ENCODE assay signal across 27 mouse cellular contexts in genomic region chr4:134230431-134230830, GRCm38 (mm10). TPM values are rescaled to one million over a fixed set of nuclear protein-coding genes. Genes with fewer than 3 reads are reported as not detected.
"Had no signal": no experiment of that assay in that cellular context is flagged by ENCODE, and none has a peak within 500 bp of the region (broad histone marks: within the 10 kb centered on the region; RNA-seq: fewer than 3 reads in every experiment).

No protein-coding gene starts in this region.

- H3K4me1 ChIP-seq: hindbrain, embryonic 13.5 days; limb, embryonic 13.5 days; liver, embryonic 12.5 days; liver, embryonic 15.5 days; lung, embryonic 15.5 days had no signal

- H3K9ac ChIP-seq: hindbrain, embryonic 13.5 days; kidney, embryonic 15.5 days; limb, embryonic 13.5 days; liver, embryonic 12.5 days; liver, embryonic 15.5 days; lung, embryonic 15.5 days had no signal

- H3K36me3 ChIP-seq: hindbrain, embryonic 13.5 days; kidney, embryonic 15.5 days; limb, embryonic 10.5 days; limb, embryonic 13.5 days; liver, embryonic 12.5 days; liver, embryonic 15.5 days had no signal

- H3K4me3 ChIP-seq: hindbrain, embryonic 13.5 days; kidney, embryonic 15.5 days; limb, embryonic 10.5 days; limb, embryonic 13.5 days; liver, embryonic 12.5 days; liver, embryonic 15.5 days; lung, embryonic 15.5 days had no signal

- H3K4me2 ChIP-seq: hindbrain, embryonic 13.5 days; kidney, embryonic 15.5 days; limb, embryonic 13.5 days; liver, embryonic 12.5 days; liver, embryonic 15.5 days; lung, embryonic 15.5 days; midbrain, embryonic 11.5 days had no signal

- ATAC-seq: hindbrain, embryonic 16.5 days; liver, embryonic 12.5 days had no signal

- H3K27me3 ChIP-seq: hindbrain, embryonic 13.5 days; kidney, embryonic 15.5 days; lung, embryonic 15.5 days had no signal

- H3K27ac ChIP-seq: hindbrain, embryonic 13.5 days; kidney, embryonic 15.5 days; limb, embryonic 10.5 days; limb, embryonic 13.5 days; liver, embryonic 12.5 days; liver, embryonic 15.5 days; lung, embryonic 15.5 days had no signal

- DNase-seq: layer of hippocampus, postnatal 36 days; liver; lung, adult 18-20 months; lung, postnatal 10 days; lung, postnatal 36 days; midbrain, embryonic 14.5 days; right cerebral cortex, adult 18-20 months; right cerebral cortex, postnatal 14 days; right cerebral cortex, postnatal 4 days; spleen, adult 18-20 months; thymus, postnatal 25 days had no signal

- H3K9me3 ChIP-seq: hindbrain, embryonic 13.5 days; kidney, embryonic 15.5 days; limb, embryonic 10.5 days; limb, embryonic 13.5 days; liver, embryonic 12.5 days; liver, embryonic 15.5 days; lung, embryonic 15.5 days had no signal

RNA-seq across cellular contexts. Expression of gene Catsper4, which starts 3.2 kb away (rescaled TPM):
- total RNA-seq: layer of hippocampus, postnatal 36 days; left cerebral cortex, postnatal 25 days; megakaryocyte-erythroid progenitor cell, adult 5-6 weeks; midbrain, postnatal 0 days had no signal
- polyA plus RNA-seq: hindbrain, embryonic 13.5 days; hindbrain, embryonic 16.5 days; limb, embryonic 10.5 days; liver, embryonic 12.5 days; liver, embryonic 15.5 days; midbrain, embryonic 11.5 days; midbrain, embryonic 14.5 days; neural tube, embryonic 11.5 days; neural tube, embryonic 14.5 days had no signal

RNA-seq across cellular contexts. Expression of gene Cnksr1, which starts 7.8 kb away (rescaled TPM):
- total RNA-seq: megakaryocyte-erythroid progenitor cell, adult 5-6 weeks had no signal
- polyA plus RNA-seq: midbrain, embryonic 14.5 days had no signal

RNA-seq across cellular contexts. Expression of gene E130218I03Rik, which starts 13.0 kb away (rescaled TPM):
- total RNA-seq: layer of hippocampus, adult 8-10 months; layer of hippocampus, postnatal 10 days; layer of hippocampus, postnatal 36 days; left cerebral cortex, postnatal 25 days; megakaryocyte-erythroid progenitor cell, adult 5-6 weeks; midbrain, postnatal 0 days had no signal
- polyA plus RNA-seq: liver, embryonic 15.5 days; midbrain, embryonic 11.5 days; neural tube, embryonic 14.5 days had no signal

RNA-seq across cellular contexts. Expression of gene Gm30191, which starts 16.3 kb away (rescaled TPM):
- total RNA-seq: layer of hippocampus, adult 8-10 months; layer of hippocampus, postnatal 10 days; layer of hippocampus, postnatal 36 days; left cerebral cortex, postnatal 25 days; megakaryocyte-erythroid progenitor cell, adult 5-6 weeks; midbrain, postnatal 0 days had no signal
- polyA plus RNA-seq: kidney, embryonic 15.5 days; limb, embryonic 10.5 days; limb, embryonic 13.5 days; liver, embryonic 12.5 days; liver, embryonic 15.5 days; lung, embryonic 15.5 days; midbrain, embryonic 14.5 days; neural tube, embryonic 11.5 days; neural tube, embryonic 14.5 days had no signal
